Mouse (Mus musculus) embryo, embryonic 10.5 days (tissue): ENCODE measurements around the gene Zfp831.
A peak's percentile ranks its signal among the peaks of the same experiment; 100 is the strongest.

Source experiments
- DNase-seq: peaks from one replicate; pipeline ENCODE4 v3.0.0-alpha.2; 2015; ENCODE audit warnings: low spot score

Zfp831 gene

DNA sequence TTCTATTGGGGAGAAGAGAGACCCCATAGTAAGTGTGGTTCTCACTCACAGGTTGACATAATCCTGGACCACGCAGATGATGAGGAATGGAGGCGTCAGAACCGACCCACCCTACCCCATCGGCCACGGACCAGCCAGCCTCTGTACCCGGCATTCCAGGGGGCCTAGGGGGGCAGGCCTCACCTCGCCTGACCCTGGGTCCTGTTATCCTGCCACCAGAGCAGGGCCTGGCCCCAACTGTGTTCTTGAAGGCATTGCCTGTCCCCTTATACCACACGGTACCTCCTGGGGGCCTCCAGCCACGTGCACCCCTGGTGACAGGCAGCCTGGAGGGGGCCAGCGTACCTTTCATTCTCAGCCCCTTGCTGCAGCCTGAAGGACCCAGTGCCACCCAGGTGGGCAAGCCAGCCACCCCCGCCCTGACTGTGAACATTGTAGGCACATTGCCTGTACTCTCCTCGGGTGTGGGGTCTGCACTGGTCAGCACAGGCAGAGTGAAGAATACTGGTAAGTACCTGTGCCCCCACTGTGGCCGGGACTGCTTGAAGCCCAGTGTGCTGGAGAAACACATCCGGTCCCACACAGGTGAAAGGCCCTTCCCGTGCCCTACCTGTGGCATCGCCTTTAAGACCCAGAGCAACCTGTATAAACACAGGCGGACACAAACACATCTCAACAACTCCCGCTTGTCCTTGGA lies at the start of gene Zfp831:
Zfp831 (plus strand) TSS at position 87 of the 697 bp plus-strand sequence.
- no peak for DNase-seq

GRCm38 (mm10) chr2:174594965-174595364 lies 48.4 kb upstream of the Zfp831 start:
- peak; percentile 44 for DNase-seq

DNA sequence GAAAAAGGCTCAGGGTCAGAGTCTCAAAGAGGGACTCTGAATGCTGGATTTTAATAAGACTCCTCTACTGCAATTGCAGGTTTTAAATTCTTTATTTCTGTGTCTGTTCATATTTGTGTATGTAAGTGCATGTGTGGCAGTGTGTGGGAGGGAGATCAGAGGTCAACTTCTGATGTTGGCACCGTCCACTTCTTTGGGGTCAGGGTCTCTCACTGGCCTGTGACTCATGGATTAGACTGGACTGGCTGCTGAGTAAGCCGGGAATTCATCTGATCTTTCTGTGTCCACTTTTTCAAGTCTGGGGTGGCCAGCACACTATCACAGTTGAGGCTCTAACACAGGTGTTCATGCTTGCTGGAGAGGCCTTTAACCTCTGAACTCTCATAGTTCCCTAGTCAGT lies 47.7 kb upstream of the Zfp831 start:
- DNase-seq, result no peak

- no peak for DNase-seq
Measured at GRCm38 (mm10) chr2:174596457-174596856, 46.9 kb upstream of the Zfp831 start.

- no peak for DNase-seq
Measured at GRCm38 (mm10) chr2:174598451-174598850, 44.9 kb upstream of the Zfp831 start.

GRCm38 (mm10) chr2:174599071-174599635 lies 44.2 kb upstream of the Zfp831 start:
- DNase-seq, result no peak

DNA sequence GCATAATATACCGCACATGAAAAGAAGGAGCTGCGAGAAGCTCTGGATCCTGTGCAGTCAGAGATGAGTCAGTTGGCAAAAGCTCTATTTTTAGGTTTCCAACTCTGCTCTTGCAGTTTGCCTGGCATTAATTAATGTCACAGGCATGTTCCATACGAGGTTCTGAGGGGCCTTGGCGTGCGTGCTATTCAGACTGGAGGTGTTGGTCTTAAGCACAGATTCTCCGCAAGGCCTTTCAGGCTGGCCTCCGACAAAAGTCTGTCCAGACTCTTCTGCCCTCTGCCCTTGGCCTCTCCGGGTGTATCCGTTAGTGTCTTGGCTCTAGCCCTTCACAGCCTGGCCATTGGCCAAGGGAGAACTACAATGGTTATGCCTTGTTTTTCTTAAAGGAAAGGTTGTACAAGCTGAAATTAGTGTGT lies 43.5 kb upstream of the Zfp831 start:
- DNase-seq, result no peak

GRCm38 (mm10) chr2:174601938-174602685 lies 41.2 kb upstream of the Zfp831 start:
- peak; percentile 26 for DNase-seq

GRCm38 (mm10) chr2:174603321-174603720 lies 40.0 kb upstream of the Zfp831 start:
- DNase-seq, result no peak

DNA sequence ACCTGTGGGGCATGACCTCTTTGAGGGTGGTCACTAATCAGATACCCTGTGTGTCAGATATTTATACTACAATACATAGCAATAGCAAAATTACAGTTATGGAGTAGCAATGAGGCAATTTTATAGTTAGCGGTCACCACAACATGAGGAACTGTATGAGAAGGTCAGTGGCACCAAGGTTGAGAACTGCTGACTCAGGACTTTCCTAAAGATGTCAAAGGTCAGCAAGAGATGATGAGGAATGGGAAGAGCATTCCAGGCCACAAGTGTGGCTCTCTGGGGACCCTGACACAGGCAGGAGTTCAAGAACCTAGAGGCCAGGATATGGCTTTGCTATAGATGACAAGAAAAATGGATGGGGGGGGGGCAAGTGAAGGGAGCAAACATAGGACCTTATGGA lies 38.3 kb upstream of the Zfp831 start:
- DNase-seq, result no peak

- DNase-seq, result no peak
Measured at GRCm38 (mm10) chr2:174605442-174606087, 37.8 kb upstream of the Zfp831 start.

DNA sequence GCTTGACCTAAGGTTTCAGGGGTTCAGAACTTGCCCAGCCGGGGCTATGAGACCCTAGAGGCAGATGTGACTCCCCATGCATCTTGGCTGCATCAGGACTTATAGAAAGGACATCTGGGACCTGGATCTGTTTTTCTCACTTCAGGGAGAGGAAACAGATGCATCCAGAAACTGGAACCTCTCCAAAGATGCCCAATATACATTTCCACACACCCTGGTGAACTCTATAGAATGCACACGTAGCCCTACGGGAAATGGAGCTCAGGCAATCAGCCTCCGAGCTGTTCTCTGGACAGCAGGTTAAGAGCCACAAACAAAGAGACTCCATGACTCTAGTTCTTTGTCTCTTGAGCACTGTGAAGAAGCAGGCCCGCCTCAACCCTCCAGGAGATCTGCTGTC lies 37.0 kb upstream of the Zfp831 start:
- no peak for DNase-seq

DNA sequence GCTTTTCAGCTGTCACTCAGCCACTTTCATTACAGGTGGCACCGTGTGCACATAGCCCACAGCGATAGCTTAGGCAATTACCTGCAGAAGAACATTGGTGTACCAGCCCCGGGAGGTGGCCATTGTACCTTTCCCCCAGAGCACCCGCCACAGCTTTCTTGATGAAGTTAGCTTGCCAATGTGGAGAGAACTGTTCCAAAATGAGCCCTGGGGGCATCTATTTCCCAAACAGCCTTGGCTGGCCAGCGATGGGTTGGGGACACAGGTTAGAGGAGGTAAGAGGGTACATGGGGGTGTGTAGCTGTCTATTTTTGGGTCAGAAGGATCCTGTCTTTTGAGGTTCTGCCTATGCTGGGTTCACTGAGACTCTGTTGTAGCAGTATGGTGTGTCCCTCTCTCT lies 33.4 kb upstream of the Zfp831 start:
- DNase-seq, result no peak

GRCm38 (mm10) chr2:174612386-174613063 lies 30.8 kb upstream of the Zfp831 start:
- DNase-seq, result no peak

DNA sequence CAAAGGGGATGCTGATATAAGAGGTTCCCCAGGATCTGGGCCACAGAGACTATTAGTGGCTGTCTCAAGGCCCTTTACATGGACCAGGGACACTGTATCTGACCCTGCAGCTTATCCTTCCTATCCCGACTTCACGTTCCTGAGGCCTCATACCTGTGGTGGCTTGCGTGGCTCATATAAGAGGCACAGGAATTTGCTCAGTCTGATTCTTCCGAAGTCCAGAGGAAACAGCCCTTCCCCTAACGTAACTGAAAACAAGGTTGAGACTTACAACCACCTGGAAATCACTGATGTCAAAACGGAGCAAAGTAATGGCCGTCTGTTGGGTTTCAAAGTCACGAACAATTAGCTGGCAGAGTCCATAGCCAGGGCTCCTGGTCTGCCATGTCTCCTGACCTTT lies 30.1 kb upstream of the Zfp831 start:
- no peak for DNase-seq

DNA sequence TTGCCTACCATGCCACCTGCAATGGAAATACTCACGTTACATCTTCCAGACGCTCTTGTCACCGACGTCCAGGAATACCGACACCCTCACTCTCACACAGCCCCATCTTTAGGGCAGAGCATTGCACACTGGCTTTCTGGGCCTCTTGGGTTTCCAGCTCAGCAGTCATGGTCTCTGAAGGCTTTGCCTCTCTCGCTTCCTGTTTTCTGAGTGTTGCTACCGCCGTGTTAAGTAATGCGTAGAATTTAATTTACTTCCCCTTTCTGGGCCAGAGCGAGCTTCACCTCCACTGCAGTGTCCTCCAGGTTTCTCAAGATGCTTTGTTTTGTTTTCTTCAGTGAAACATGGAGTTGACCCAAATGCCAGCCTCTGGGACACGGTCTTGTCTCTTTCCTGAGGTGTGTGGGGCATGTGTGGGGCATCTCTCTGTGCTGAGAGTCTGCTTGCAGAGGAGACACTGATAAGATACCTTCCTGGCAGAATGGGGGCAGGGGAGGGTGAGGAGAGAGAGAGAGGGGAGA lies 29.4 kb upstream of the Zfp831 start:
- no peak for DNase-seq

GRCm38 (mm10) chr2:174621881-174622280 lies 21.5 kb upstream of the Zfp831 start:
- DNase-seq, result no peak

- no peak for DNase-seq
Measured at GRCm38 (mm10) chr2:174624430-174624829, 18.9 kb upstream of the Zfp831 start.

DNA sequence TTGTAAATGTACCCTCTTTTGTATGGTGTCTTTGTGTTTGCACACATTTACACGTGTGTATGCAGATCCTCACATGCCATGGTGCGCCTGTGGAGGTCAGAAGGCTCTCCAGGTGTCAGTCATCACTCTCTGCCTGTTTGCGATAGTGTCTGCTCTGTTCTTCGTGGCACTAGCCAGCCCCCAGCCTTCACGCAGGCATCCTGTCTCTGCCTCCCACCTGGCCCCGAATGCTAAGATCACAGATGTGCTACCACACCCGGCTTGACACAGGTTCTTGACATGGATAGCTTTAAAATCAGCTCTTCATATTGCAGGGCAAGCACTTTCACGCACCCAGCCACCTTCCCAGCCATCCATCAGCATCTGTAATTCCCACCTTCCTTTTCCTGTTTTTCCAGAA lies 16.3 kb upstream of the Zfp831 start:
- DNase-seq, result no peak

- DNase-seq, result no peak
Measured at GRCm38 (mm10) chr2:174629299-174629850, 14.0 kb upstream of the Zfp831 start.

- DNase-seq, result no peak
Measured at GRCm38 (mm10) chr2:174636750-174637149, 6.6 kb upstream of the Zfp831 start.

- no peak for DNase-seq
Measured at GRCm38 (mm10) chr2:174644975-174645374, 1.6 kb downstream of the Zfp831 start.
